Mouse (Mus musculus): ENCODE measurements around the gene Ern2.

Ern2 gene

DNA sequence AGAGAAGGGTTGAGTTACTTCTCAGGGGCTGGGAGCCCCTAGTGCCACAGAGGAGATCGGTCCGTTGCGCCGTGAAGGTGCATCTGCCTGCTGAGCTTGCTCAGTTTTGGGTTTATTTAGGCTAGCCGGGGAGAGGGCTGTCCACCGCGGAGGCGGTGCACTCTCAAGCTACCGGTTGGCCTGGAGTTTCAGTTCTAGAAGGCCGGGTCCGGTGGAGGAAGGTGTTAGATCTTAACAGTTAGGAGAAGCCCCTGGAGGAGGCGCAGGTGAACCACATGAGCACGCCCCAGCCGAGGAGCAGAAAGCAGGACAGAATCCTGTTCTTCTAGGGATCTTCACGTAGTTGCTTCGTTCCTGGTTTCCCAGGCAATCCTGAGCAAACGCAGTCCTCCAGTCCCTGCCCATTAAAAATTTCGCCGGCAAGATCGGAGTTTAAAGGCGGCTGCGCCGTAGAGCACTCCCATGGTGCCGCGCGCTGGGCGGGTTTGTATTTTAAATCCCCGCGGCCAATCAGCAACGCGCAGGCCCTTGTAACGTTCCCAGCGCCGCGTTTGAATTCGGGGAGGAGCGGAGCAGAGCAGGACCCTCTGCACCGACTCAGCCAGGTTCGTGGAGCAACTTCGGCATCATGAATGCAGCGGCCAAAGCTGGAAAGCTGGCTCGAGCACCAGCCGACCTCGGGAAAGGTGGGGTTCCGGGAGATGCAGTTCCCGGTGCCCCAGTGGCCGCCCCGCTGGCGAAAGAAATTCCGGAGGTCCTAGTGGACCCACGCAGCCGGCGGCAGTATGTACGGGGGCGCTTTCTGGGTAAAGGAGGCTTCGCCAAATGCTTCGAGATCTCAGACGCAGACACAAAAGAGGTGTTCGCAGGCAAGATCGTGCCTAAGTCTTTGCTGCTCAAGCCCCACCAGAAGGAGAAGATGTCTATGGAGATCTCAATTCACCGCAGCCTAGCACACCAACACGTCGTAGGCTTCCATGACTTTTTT lies 26.8 kb downstream of the Ern2 start, which contains the start of gene Plk1:
Plk1 (plus strand) TSS at position 525 of the 988 bp plus-strand sequence.
- peak; percentile 65 to 81 for DNase-seq (ENCODE audit: low spot score in 2 of 2)

DNA sequence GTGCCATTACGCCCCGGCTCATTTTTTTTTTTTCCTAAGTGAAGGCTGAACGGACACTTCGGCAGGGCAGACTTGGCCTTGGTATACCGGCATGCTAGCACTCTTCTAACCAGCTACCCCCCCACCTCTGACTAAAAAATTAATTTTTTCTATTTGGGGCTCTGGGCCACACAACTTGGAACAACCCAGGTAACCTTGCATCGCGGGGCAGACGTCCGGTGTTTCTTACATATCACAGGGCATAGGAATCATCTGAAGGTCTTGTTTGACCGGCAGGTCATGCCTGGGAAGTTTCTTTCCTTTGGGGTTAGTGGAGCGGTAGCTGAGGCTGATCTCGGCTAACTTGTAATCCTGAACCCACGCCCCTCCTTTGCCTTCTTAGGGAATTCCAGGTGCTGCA lies 27.5 kb downstream of the Ern2 start:
- DNase-seq (ENCODE audit: low spot score in 2 of 2) = no peak

DNA sequence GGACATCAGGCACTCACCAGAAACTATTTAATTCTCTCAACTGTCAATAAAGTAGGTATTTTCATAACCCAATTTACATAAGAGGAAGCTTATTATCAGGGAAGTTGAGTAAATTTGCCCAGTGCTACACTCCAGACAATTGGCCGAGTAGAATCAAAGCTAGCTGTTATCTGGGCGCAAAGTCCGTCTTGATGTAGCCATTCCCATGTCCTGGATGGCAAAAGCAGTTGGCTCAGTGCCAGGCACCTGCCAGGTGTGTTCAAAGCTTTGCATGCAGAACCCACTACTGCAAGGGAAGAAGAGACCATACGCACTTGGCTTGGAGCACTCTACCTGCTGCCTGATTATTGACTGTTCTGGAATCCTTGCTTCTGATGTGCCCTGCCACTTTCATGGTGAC lies 33.5 kb downstream of the Ern2 start:
- DNase-seq (ENCODE audit: low spot score in 2 of 2) = no peak

DNA sequence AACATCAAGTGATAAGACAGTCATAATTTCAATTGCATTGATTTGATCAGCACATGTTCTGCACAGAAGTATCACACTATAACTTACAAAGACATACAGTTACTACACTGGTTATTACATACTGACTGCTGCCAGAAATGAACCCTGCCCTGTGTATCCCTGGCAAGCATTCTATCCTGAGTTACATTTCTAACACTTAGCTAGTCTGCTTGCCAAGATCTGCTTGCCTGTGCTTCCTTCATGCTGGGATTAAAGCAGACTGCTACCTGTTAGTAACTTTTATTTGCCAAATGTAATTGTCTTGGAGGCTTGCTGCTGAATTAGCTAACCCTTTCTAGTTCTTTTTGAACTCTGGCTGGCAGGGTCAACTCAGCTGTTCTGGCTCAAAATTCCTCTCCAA lies 45.0 kb downstream of the Ern2 start:
- DNase-seq (ENCODE audit: low spot score in 2 of 2) = no peak

DNA sequence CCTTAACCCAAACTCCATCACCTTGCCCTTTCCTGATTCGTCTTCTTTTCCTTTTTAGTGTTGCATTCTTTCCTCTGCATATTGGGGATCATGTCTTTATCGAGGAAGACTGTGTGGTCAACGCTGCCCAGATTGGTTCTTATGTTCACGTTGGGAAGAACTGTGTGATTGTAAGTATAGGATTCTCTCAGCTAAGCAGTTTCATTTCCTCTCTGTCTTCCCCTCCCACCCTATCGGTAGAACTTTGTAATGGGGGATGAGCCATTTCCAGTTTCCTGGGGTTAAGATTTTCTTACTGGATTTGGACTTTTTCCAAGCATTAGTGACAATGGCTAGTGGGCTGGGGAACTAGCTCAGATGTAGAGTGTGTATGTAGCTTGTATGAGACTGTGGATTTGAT lies 47.8 kb downstream of the Ern2 start:
- DNase-seq (ENCODE audit: low spot score in 2 of 2) = no peak

DNA sequence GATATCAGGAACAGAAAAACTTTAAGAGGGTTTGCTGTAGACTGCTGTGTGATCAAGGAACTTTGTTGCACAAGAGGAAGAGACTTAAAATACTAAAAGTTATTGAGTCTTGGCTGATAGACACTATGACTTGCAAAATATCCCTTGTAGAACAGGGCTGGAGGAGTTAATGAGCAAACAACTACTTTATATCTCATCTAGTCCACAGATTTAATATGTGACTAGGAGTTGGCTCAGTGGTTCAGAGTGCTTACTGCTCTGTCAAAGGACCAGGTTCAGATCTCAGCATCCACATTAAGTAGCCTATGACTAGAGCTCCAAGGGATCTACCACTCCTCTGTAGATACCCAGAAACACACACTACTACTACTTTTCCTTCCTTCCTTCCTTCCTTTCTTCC lies 48.9 kb downstream of the Ern2 start:
- no peak for DNase-seq (ENCODE audit: low spot score in 2 of 2)

DNA sequence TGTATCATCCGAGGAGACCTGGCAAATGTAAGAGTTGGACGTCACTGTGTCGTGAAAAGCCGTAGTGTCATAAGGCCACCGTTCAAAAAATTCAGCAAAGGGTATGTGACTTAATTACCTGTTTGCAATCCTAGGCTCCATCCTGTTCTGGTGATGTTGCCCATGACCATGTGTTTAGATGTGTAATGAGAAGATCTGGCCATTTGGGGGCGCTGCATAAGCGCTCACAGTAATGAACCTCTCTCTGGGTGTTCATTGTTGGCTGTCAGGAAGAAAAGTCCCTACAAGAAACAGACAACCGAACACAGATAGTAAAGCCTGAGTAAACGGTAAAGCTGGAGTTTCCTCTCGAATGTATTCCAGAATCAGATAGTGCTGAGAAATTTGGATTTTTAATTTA lies 50.9 kb downstream of the Ern2 start:
- DNase-seq (ENCODE audit: low spot score in 2 of 2) = no peak

DNA sequence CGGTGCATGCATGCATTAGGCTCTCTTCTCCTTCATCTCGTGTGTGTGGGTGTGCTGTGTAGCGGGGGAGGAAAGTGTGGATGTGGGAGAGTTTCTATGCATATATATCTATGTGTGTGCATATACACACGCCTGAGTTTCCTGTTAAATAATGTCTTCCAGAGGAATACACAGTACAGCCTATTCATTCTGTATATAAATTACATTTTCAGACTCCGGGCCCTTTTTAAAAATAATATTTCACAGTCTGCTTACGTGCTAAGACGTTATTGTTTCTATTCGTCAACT lies 52.7 kb downstream of the Ern2 start:
- no peak for DNase-seq (ENCODE audit: low spot score in 2 of 2)

DNA sequence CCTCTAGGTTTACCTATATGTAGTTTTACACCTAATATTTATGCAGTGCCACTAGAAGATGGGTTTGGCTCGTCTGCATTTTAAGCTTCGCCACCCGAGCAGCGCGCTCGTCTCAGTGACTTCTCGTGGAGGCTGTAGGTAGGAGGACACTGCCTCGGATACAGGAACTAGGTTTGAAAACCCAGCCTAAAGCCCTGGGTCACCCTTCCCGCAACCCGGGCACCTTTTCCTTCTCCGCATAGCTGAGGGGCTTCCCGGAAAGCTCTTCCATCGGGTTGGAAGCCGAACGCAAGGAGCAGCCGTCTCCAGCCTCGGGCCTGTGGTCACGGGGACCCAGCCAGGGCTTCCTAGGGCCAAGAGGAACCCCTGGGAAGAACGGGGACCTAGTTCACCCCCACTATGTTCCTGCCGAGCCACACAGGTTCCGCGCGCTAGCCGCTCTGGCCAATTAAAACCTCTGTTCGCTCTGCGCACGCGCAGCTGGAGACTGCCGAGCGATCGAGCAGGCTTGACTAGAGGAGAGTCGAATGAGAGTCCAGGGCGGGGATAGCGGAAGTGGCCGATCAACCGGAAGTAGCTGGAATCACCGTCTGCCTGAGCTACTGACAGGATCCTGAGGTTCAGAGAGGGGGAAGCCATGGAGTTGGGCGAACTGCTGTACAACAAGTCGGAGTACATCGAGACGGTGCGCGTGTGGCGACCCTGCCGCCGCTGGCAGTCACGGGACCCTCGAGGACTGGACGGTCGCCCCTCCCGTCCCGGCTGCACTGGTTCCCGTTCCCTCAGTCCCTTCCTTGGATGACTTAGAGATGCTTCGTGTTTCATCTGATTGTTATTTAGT lies 53.3 kb downstream of the Ern2 start, which contains the start of the genes Palb2 and Dctn5:
Palb2 (minus strand) TSS at position 489 of the 841 bp plus-strand sequence.
Dctn5 (plus strand) TSS at position 545 of the 841 bp plus-strand sequence.
- peak; percentile 98 for DNase-seq (ENCODE audit: low spot score in 2 of 2)

DNA sequence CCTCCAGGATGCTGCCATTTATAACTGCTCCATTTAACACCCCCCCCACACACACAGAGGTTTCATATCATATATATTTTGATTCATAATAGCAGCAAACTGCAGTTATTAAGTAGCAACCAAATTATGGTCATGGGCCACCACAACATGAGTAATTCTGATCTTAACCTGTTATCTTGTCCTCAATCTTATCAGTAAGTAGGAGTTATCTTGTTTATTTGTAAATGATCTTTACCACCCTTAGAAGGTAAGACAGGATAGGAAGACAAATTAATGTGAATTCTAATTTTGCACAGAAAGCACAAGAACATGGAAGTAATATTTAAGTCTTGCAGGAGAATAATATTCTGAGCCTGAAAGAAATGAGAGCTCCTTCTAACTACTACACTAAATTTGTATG lies 54.2 kb downstream of the Ern2 start:
- DNase-seq (ENCODE audit: low spot score in 2 of 2) = no peak

DNA sequence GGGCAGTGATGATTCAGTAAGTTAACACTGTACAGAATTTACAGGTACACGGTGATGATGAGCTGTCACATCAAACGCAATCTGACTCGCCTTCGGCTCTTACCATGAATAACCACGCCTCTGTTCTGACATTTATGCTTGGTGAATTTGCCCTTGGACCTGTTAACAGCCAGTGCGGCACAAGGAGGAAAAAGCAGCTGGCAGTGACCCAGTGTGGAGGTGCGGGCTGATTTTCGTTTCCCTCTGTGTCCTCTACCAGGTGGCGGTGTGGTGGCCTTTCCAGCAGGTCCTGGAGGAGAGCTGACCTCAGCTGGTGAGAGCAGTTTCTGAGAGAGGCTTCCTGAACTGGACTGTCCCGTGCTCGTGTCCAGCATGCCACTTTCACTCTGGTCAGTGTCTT lies 59.1 kb downstream of the Ern2 start:
- DNase-seq (ENCODE audit: low spot score in 2 of 2) = no peak

DNA sequence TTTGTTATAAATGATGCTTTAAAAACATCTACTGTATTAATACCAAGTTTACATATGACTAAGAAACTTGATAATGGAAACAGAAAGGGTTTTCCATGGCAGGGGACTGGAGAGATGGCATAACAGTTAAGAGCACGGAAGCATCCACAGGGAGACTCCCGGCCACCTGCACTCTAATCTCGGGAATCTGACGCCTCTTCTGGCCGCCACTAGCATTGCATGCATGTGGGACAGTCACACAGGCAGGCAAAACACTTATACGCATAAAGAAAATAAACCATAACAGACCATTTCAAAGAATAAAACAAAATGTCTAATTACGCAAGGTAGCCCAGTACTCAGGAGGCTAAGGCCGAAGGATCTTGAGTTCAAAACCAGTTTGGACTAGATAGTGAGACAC lies 60.4 kb downstream of the Ern2 start:
- DNase-seq (ENCODE audit: low spot score in 2 of 2) = no peak

DNA sequence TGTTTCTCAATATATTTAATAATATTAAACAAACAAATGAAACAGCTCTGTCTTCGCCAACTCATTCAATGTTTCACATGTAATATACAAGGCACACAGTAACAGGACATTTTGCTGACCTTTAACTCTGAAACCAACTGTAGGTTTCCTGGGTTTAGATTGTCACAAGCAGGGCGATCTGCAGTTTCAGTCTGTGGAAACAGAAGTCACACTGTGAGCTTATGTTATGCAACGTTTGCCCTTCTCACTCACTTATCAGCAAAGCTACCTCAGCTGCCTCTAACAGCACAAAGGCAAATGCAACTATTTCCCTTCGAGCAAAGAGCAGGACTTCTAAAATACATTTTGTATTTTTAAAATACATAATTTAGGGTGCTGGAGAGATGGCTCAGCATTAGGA lies 62.5 kb downstream of the Ern2 start:
- no peak for DNase-seq (ENCODE audit: low spot score in 2 of 2)
